Mouse (Mus musculus): ENCODE measurements around the gene Hmcn1. TPM values are rescaled to one million over a fixed set of nuclear protein-coding genes. Genes with fewer than 3 reads are reported as not detected.

Gene Hmcn1
- total RNA-seq, 2 experiments from 2014 or later = 39.5 to 43.6 TPM

- DNase-seq = no peak
- intact Hi-C loops (cut with DNase I) = no loop called here
These were observed 99.5 kb downstream of the Hmcn1 start for GRCm38 (mm10) chr1:150893677-150894188.

GRCm38 (mm10) chr1:150890017-150890416 lies 103.2 kb downstream of the Hmcn1 start:
- no peak for DNase-seq
- intact Hi-C loops (cut with DNase I) = no loop called here

GRCm38 (mm10) chr1:150886267-150886666 lies 107.0 kb downstream of the Hmcn1 start:
- intact Hi-C loops (cut with DNase I) = no loop called here
- DNase-seq = no peak

- peak; percentile 49 to 52 for DNase-seq
- intact Hi-C loops (cut with DNase I) = no loop called here
These were observed 114.8 kb downstream of the Hmcn1 start for GRCm38 (mm10) chr1:150878421-150878820.

- intact Hi-C loops (cut with DNase I) = no loop called here
- DNase-seq = no peak
These were observed 115.3 kb downstream of the Hmcn1 start for GRCm38 (mm10) chr1:150877920-150878319.

GRCm38 (mm10) chr1:150874025-150874424 lies 119.2 kb downstream of the Hmcn1 start:
- intact Hi-C loops (cut with DNase I) = loop anchor here (5.0 kb wide), 1 partner anchor 118 kb away; the partner anchor contains the start of gene Hmcn1
- no peak for DNase-seq

- intact Hi-C loops (cut with DNase I) = loop anchor here (5.0 kb wide), 1 partner anchor 119 kb away; the partner anchor contains the start of gene Hmcn1
- peak; percentile 57 to 68 for DNase-seq
These were observed 120.0 kb downstream of the Hmcn1 start for GRCm38 (mm10) chr1:150873231-150873630.

GRCm38 (mm10) chr1:150872105-150872504 lies 121.1 kb downstream of the Hmcn1 start:
- intact Hi-C loops (cut with DNase I) = loop anchor here (5.0 kb wide), 1 partner anchor 120 kb away; the partner anchor contains the start of gene Hmcn1
- DNase-seq = no peak

GRCm38 (mm10) chr1:150869189-150869588 lies 124.0 kb downstream of the Hmcn1 start:
- intact Hi-C loops (cut with DNase I) = no loop called here
- no peak for DNase-seq

- intact Hi-C loops (cut with DNase I) = no loop called here
These were observed 126.6 kb downstream of the Hmcn1 start for GRCm38 (mm10) chr1:150866615-150867014.

GRCm38 (mm10) chr1:150857779-150858178 lies 135.5 kb downstream of the Hmcn1 start:
- intact Hi-C loops (cut with DNase I) = no loop called here
- no peak for DNase-seq

More at GRCm38 (mm10) chr1:150866615-150867014, 126.6 kb downstream of the Hmcn1 start:
- DNase-seq = no peak

- no peak for DNase-seq
- intact Hi-C loops (cut with DNase I) = no loop called here
These were observed 159.8 kb downstream of the Hmcn1 start for GRCm38 (mm10) chr1:150833448-150833847.

- intact Hi-C loops (cut with DNase I) = no loop called here
- no peak for DNase-seq
These were observed 163.4 kb downstream of the Hmcn1 start for GRCm38 (mm10) chr1:150829851-150830250.

- intact Hi-C loops (cut with DNase I) = no loop called here
- peak; percentile 30 to 40 for DNase-seq
These were observed 166.1 kb downstream of the Hmcn1 start for GRCm38 (mm10) chr1:150827169-150827568.

GRCm38 (mm10) chr1:150824334-150825005 lies 168.8 kb downstream of the Hmcn1 start:
- DNase-seq = no peak
- intact Hi-C loops (cut with DNase I) = loop anchor here (5.0 kb wide), 1 partner anchor 178 kb away; no protein-coding TSS in a partner anchor

GRCm38 (mm10) chr1:150816035-150816807 lies 177.0 kb downstream of the Hmcn1 start:
- DNase-seq = no peak
- intact Hi-C loops (cut with DNase I) = no loop called here

GRCm38 (mm10) chr1:150814917-150815316 lies 178.3 kb downstream of the Hmcn1 start:
- peak in 1 of 2 experiments; percentile 12 for DNase-seq
- intact Hi-C loops (cut with DNase I) = no loop called here

GRCm38 (mm10) chr1:150813381-150813780 lies 179.9 kb downstream of the Hmcn1 start:
- intact Hi-C loops (cut with DNase I) = no loop called here
- no peak for DNase-seq

- no peak for DNase-seq
- intact Hi-C loops (cut with DNase I) = no loop called here
These were observed 186.4 kb downstream of the Hmcn1 start for GRCm38 (mm10) chr1:150806864-150807263.

- no peak for DNase-seq
- intact Hi-C loops (cut with DNase I) = no loop called here
These were observed 187.8 kb downstream of the Hmcn1 start for GRCm38 (mm10) chr1:150805466-150805865.
